Mouse (Mus musculus) MEL (cell line): ENCODE data around the gene 7530416G11Rik. TPM values are rescaled to one million over a fixed set of nuclear protein-coding genes. Genes with fewer than 3 reads are reported as not detected.

ENCODE experiments used
- DNase-seq: peaks from one replicate; pipeline ENCODE4 v3.0.0; 2011; ENCODE audit warnings: low read depth, low spot score
- H3K27ac ChIP-seq: 2 replicates; pipeline ENCODE4 v1.5.1; 2012; ENCODE audit warnings: low read depth, mild to moderate bottlenecking, control low read depth, low read length, moderate library complexity; ENCODE audit not compliant: control insufficient read depth
- H3K27me3 ChIP-seq, 2 experiments: fragments of 150-350 bp in 1 of 2; sonication (generic) in 1 of 2; 2 replicates each; pipeline ENCODE4 v1.6.1; 2012; ENCODE audit warnings: low read length in 2 of 2, mild to moderate bottlenecking in 2 of 2, improper control_type of control experiment in 1 of 2, moderate library complexity in 1 of 2; ENCODE audit not compliant: insufficient read depth in 2 of 2, control insufficient read depth in 1 of 2
- H3K36me3 ChIP-seq, 2 experiments: 2 replicates each; pipeline ENCODE4 v1.6.1; 2012 to 2014; ENCODE audit warnings: low read length in 2 of 2, improper control_type of control experiment in 1 of 2, inconsistent platforms in 1 of 2, mild to moderate bottlenecking in 1 of 2; ENCODE audit not compliant: insufficient read depth in 2 of 2, control insufficient read depth in 1 of 2
- H3K4me1 ChIP-seq, 2 experiments: fragments of 150-350 bp in 1 of 2; sonication (generic) in 1 of 2; 2 replicates each; pipeline ENCODE4 v1.6.1; 2012; ENCODE audit warnings: low read length in 2 of 2, improper control_type of control experiment in 1 of 2, mild to moderate bottlenecking in 1 of 2; ENCODE audit not compliant: insufficient read depth in 2 of 2, control insufficient read depth in 1 of 2
- H3K4me3 ChIP-seq, 2 experiments: fragments of 150-350 bp in 1 of 2; sonication (generic) in 1 of 2; 2 replicates each; pipeline ENCODE4 v1.5.1; 2012; ENCODE audit warnings: low read depth in 2 of 2, low read length in 2 of 2, mild to moderate bottlenecking in 2 of 2, moderate library complexity in 2 of 2, control low read depth in 1 of 2, improper control_type of control experiment in 1 of 2; ENCODE audit not compliant: control insufficient read depth in 1 of 2, insufficient read depth in 1 of 2
- H3K79me2 ChIP-seq: 2 replicates; pipeline ENCODE4 v1.6.1; 2012; ENCODE audit warnings: mild to moderate bottlenecking, low read length, moderate library complexity; ENCODE audit not compliant: control insufficient read depth, poor library complexity, insufficient read depth
- H3K9ac ChIP-seq: 2 replicates; pipeline ENCODE4 v1.6.1; 2012; ENCODE audit warnings: low read depth, mild to moderate bottlenecking, control low read depth, low read length, moderate library complexity; ENCODE audit not compliant: control insufficient read depth, poor library complexity, severe bottlenecking
- H3K9me3 ChIP-seq: fragments of 150-350 bp; sonication (generic); replicated peaks from 2 replicates; pipeline ENCODE4 v1.6.1; 2012; ENCODE audit warnings: mild to moderate bottlenecking, low read length, improper control_type of control experiment, moderate library complexity; ENCODE audit not compliant: insufficient read depth
- BHLHE40 ChIP-seq: IDR thresholded peaks from 2 replicates; pipeline ENCODE4 v1.6.1; 2012; ENCODE audit warnings: low read depth, mild to moderate bottlenecking, inconsistent platforms, low read length, improper control_type of control experiment, borderline replicate concordance
- E2F4 ChIP-seq: IDR thresholded peaks from 2 replicates; pipeline ENCODE4 v1.6.1; 2011; ENCODE audit warnings: low read depth, low read length, improper control_type of control experiment, borderline replicate concordance
- ETS1 ChIP-seq: IDR thresholded peaks from 2 replicates; pipeline ENCODE4 v1.6.1; 2012; ENCODE audit warnings: low read depth, mild to moderate bottlenecking, inconsistent platforms, low read length, improper control_type of control experiment, moderate library complexity
- GABPA ChIP-seq: IDR thresholded peaks from 2 replicates; pipeline ENCODE4 v1.6.1; 2012; ENCODE audit warnings: low read depth, mild to moderate bottlenecking, inconsistent platforms, low read length, improper control_type of control experiment, moderate library complexity
- GATA1 ChIP-seq: IDR thresholded peaks from 2 replicates; pipeline ENCODE4 v1.6.1; 2011; ENCODE audit warnings: low read depth, low read length, improper control_type of control experiment
- MAFK ChIP-seq: IDR thresholded peaks from 2 replicates; pipeline ENCODE4 v1.6.1; 2011; ENCODE audit warnings: low read depth, mild to moderate bottlenecking, low read length, improper control_type of control experiment, borderline replicate concordance
- MAX ChIP-seq: IDR thresholded peaks from 2 replicates; pipeline ENCODE4 v1.6.1; 2011; ENCODE audit warnings: low read length, improper control_type of control experiment
- MXI1 ChIP-seq: IDR thresholded peaks from 2 replicates; pipeline ENCODE4 v1.6.1; 2011; ENCODE audit warnings: mild to moderate bottlenecking, low read depth, low read length, improper control_type of control experiment
- NELFE ChIP-seq: IDR thresholded peaks from 2 replicates; pipeline ENCODE4 v1.6.1; 2011; ENCODE audit warnings: low read depth, low read length, improper control_type of control experiment
- NRF1 ChIP-seq: IDR thresholded peaks from 2 replicates; pipeline ENCODE4 v1.6.1; 2014; ENCODE audit warnings: low read depth, mild to moderate bottlenecking, inconsistent platforms, low read length, improper control_type of control experiment, moderate library complexity; ENCODE audit not compliant: poor library complexity, insufficient read depth, severe bottlenecking
- POLR2A ChIP-seq, 2 experiments: IDR thresholded peaks; 2 replicates each; pipeline ENCODE4 v1.6.1; 2011 to 2012; ENCODE audit warnings: low read length in 2 of 2, mild to moderate bottlenecking in 2 of 2, control low read depth in 1 of 2, improper control_type of control experiment in 1 of 2, low read depth in 1 of 2, moderate library complexity in 1 of 2; ENCODE audit not compliant: control insufficient read depth in 1 of 2, insufficient read depth in 1 of 2, poor library complexity in 1 of 2
- POLR2AphosphoS2 ChIP-seq: IDR thresholded peaks from 2 replicates; pipeline ENCODE4 v1.6.1; 2011; ENCODE audit warnings: low read length, improper control_type of control experiment
- SIN3A ChIP-seq: IDR thresholded peaks from 2 replicates; pipeline ENCODE4 v1.6.1; 2012; ENCODE audit warnings: low read length, improper control_type of control experiment, inconsistent platforms
- SMC3 ChIP-seq: IDR thresholded peaks from 2 replicates; pipeline ENCODE4 v1.6.1; 2011; ENCODE audit warnings: low read depth, low read length, improper control_type of control experiment
- TAL1 ChIP-seq: IDR thresholded peaks from 2 replicates; pipeline ENCODE4 v1.6.1; 2012; ENCODE audit warnings: mild to moderate bottlenecking, inconsistent platforms, low read length, moderate library complexity, mixed read lengths
- TCF12 ChIP-seq: IDR thresholded peaks from 2 replicates; pipeline ENCODE4 v1.6.1; 2014; ENCODE audit warnings: low read depth, mild to moderate bottlenecking, inconsistent platforms, low read length, improper control_type of control experiment, moderate library complexity
- UBTF ChIP-seq: IDR thresholded peaks from 2 replicates; pipeline ENCODE4 v1.6.1; 2012; ENCODE audit warnings: low read depth, mild to moderate bottlenecking, inconsistent platforms, low read length, improper control_type of control experiment, moderate library complexity, borderline replicate concordance; ENCODE audit not compliant: insufficient read depth
- USF1 ChIP-seq: IDR thresholded peaks from 2 replicates; pipeline ENCODE4 v1.6.1; 2014; ENCODE audit warnings: low read depth, mild to moderate bottlenecking, inconsistent platforms, low read length, improper control_type of control experiment, moderate library complexity
- polyA plus RNA-seq, 2 experiments: library from polyadenylated mRNA; stranded (reverse) in 1 of 2; unstranded in 1 of 2; fragments of >175 nt in 1 of 2; fragments of >200 nt in 1 of 2; gene quantifications; 2 replicates each; pipeline versions ENCODE4 v1.2.1 to v1.2.4; 2012; ENCODE audit warnings: low replicate concordance in 2 of 2, low read depth in 1 of 2; ENCODE audit not compliant: insufficient read length in 2 of 2, insufficient read depth in 1 of 2, missing spikeins in 1 of 2
- total RNA-seq: library from RNA; depleted of rRNA; stranded (reverse); fragments of 300-350 nt; gene quantifications from 2 replicates; pipeline ENCODE4 v1.2.3, GENCODE M21; 2012

Gene 7530416G11Rik
- total and polyA plus RNA-seq, 3 experiments, result not detected

DNA sequence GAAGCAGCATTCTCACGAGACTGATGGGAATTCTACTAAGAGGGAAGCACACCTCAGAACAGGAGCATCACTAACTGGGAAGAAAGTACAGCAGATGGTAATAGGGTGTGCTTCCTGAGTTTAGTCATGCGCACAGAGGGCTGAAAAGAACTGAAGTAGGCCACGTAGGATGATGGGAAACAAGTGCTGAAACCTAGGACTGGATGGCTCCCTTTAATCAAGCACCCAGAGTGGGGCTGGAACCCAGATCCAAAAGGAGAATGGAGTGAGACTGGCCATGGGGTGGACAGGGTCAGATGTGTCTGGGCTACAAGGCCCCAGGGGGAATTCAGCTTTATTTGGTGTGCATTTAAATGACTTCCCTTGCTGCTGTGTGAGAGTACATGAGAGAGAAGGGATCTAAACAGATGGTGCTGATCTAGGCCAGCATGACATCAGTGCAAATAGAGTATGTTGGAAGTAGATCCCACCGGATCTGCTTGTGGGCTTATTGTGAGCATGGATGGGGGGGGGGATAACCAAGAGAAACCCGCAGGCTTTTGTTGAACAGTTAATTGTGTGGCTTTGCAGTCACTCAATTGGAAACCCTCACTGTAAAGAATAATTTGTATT lies 36.5 kb downstream of the 7530416G11Rik start:
- H3K27ac ChIP-seq, result no peak overlapping the region
- H3K36me3 ChIP-seq, result no peaks in the 10 kb centered on the region
- H3K4me3 ChIP-seq, result no peak overlapping the region
- no peak for DNase-seq
- H3K79me2 ChIP-seq, result no peaks in the 10 kb centered on the region
- no peaks in the 10 kb centered on the region for H3K27me3 ChIP-seq
- no peak overlapping the region for H3K9ac ChIP-seq
- TF ChIP-seq MAFK, result no peak
- H3K4me1 ChIP-seq, result no peaks in the 10 kb centered on the region
- H3K9me3 ChIP-seq, result no peaks in the 10 kb centered on the region

- Histone ChIP-seq H3K4me3 (no peak overlapping the region), H3K36me3 (no peaks in the 10 kb centered on the region), H3K9me3 (no peaks in the 10 kb centered on the region), H3K4me1 (no peaks in the 10 kb centered on the region), H3K27ac (no peak overlapping the region), H3K79me2 (no peaks in the 10 kb centered on the region), H3K9ac (no peak overlapping the region), H3K27me3 (no peaks in the 10 kb centered on the region)
- DNase-seq, result peak; percentile 35
- no peak for TF ChIP-seq SIN3A
- TF ChIP-seq NELFE, result no peak
- TF ChIP-seq E2F4, result no peak
- TF ChIP-seq MXI1, result no peak
- no peak for TF ChIP-seq TCF12
- TF ChIP-seq POLR2A (IDR thresholded peaks at IDR 0.05; ENCODE audit: control insufficient read depth in 1 of 2, insufficient read depth in 1 of 2, low read depth in 1 of 2, low read length in 2 of 2, poor library complexity in 1 of 2), result no peak
- TF ChIP-seq USF1, result no peak
- no peak for TF ChIP-seq SMC3
- TF ChIP-seq BHLHE40, result no peak
- no peak for TF ChIP-seq GATA1
- no peak for TF ChIP-seq MAX
- no peak for TF ChIP-seq ETS1
- TF ChIP-seq NRF1, result no peak
- no peak for TF ChIP-seq GABPA
- no peak for TF ChIP-seq TAL1
- TF ChIP-seq POLR2AphosphoS2, result no peak
- TF ChIP-seq UBTF, result no peak
Measured at GRCm38 (mm10) chr15:85464823-85465565, 38.0 kb downstream of the 7530416G11Rik start.
